Mouse (Mus musculus) thymus, adult 2 months (tissue): ENCODE data around the gene Slc16a10.

ENCODE experiments used
- CTCF ChIP-seq: fragments of 200-500 bp; IDR thresholded peaks from 2 replicates; pipeline ENCODE4 v1.5.1; 2012; ENCODE audit warnings: mild to moderate bottlenecking, control low read depth, low read length, moderate library complexity, borderline replicate concordance; ENCODE audit not compliant: control insufficient read depth, poor library complexity, insufficient read depth; ENCODE audit errors: extremely low read depth
- POLR2A ChIP-seq: fragments of 200-500 bp; IDR thresholded peaks from 2 replicates; pipeline ENCODE4 v1.6.1; 2012; ENCODE audit warnings: mild to moderate bottlenecking, low read length, control low read depth, moderate library complexity; ENCODE audit not compliant: control insufficient read depth, poor library complexity, insufficient read depth; ENCODE audit errors: extremely low read depth

GRCm38 (mm10) chr10:40169088-40169487, 27.0 kb upstream of the Slc16a10 start:
- TF ChIP-seq CTCF (no peak), POLR2A (no peak)
